Mouse (Mus musculus) liver, embryonic 14.5 days (tissue): ENCODE results near the gene Polh. TPM values are rescaled to one million over a fixed set of nuclear protein-coding genes. Genes with fewer than 3 reads are reported as not detected.

Experiments
- ATAC-seq: fragments of 200-750 bp; cut with Nextera tagmentation; 2 replicates; pipeline ENCODE4 v1.8.0; 2017; ENCODE audit warnings: moderate number of reproducible peaks, mild to moderate bottlenecking, moderate library complexity; ENCODE audit not compliant: insufficient read depth
- DNase-seq, 3 experiments: peaks; one replicate each; pipeline ENCODE4 v3.0.0-alpha.2; 2012 to 2013; ENCODE audit warnings: low read depth in 3 of 3, low spot score in 3 of 3
- H3K27ac ChIP-seq: fragments of 300-500 bp; sonication (generic); 2 replicates; pipeline ENCODE4 v1.5.1; 2014; ENCODE audit warnings: moderate library complexity, mild to moderate bottlenecking, control low read depth, inconsistent platforms
- H3K27me3 ChIP-seq: fragments of 300-500 bp; sonication (generic); 2 replicates; pipeline ENCODE4 v1.6.1; 2014; ENCODE audit warnings: mild to moderate bottlenecking, low read length, moderate library complexity; ENCODE audit not compliant: control insufficient read depth, insufficient read depth
- H3K36me3 ChIP-seq: fragments of 300-500 bp; sonication (generic); replicated peaks from 2 replicates; pipeline ENCODE4 v1.6.1; 2014; ENCODE audit warnings: low read depth; ENCODE audit not compliant: control insufficient read depth, insufficient read depth
- H3K4me1 ChIP-seq, 2 experiments: fragments of 200-500 bp in 1 of 2; fragments of 300-500 bp in 1 of 2; sonication (generic) in 1 of 2; replicated peaks; 2 replicates each; pipeline ENCODE4 v1.6.1; 2012 to 2014; ENCODE audit warnings: antibody characterized with exemption in 1 of 2, inconsistent platforms in 1 of 2, low read length in 1 of 2; ENCODE audit not compliant: control insufficient read depth in 2 of 2, insufficient read depth in 2 of 2
- H3K4me2 ChIP-seq: fragments of 300-500 bp; sonication (generic); 2 replicates; pipeline ENCODE4 v1.6.1; 2014; ENCODE audit warnings: low read depth, mild to moderate bottlenecking, control low read depth, moderate library complexity
- H3K4me3 ChIP-seq, 2 experiments: fragments of 200-500 bp in 1 of 2; fragments of 300-500 bp in 1 of 2; sonication (generic) in 1 of 2; 2 replicates each; pipeline ENCODE4 v1.5.1; 2012 to 2014; ENCODE audit warnings: low read depth in 2 of 2, low read length in 2 of 2, mild to moderate bottlenecking in 2 of 2, control low read depth in 1 of 2, inconsistent platforms in 1 of 2, moderate library complexity in 1 of 2; ENCODE audit not compliant: insufficient read depth in 1 of 2
- H3K9ac ChIP-seq: fragments of 300-500 bp; sonication (generic); replicated peaks from 2 replicates; pipeline ENCODE4 v1.6.1; 2014; ENCODE audit warnings: mild to moderate bottlenecking, control low read depth, moderate library complexity
- H3K9me3 ChIP-seq: fragments of 300-500 bp; sonication (generic); 2 replicates; pipeline ENCODE4 v1.6.1; 2016; ENCODE audit warnings: low read length, mixed read lengths; ENCODE audit not compliant: control insufficient read depth
- CTCF ChIP-seq: IDR thresholded peaks from 2 replicates; pipeline ENCODE4 v1.5.1; 2016; ENCODE audit warnings: antibody characterized with exemption, low read depth, control low read depth
- EP300 ChIP-seq: IDR thresholded peaks from 2 replicates; pipeline ENCODE4 v1.6.1; 2016; ENCODE audit warnings: antibody characterized with exemption, low read depth
- WGBS: fragments of 180-500 bp; shearing (Covaris S2); extraction: QIAGEN DNeasy Blood & Tissue Kit; methylation state at CpG from one replicate; pipeline ENCODE4 v1.1.7; 2014; ENCODE audit not compliant: insufficient replicate concordance; 5-methylcytosine and 5-hydroxymethylcytosine counted together
- polyA plus RNA-seq, 2 experiments: library from polyadenylated mRNA; depleted of rRNA in 1 of 2; stranded (reverse) in 1 of 2; unstranded in 1 of 2; fragments of >200 nt; fragmentation: Nextera tagmentation in 1 of 2; extraction: Ambion mirVana in 1 of 2; gene quantifications; 2 replicates each; pipeline versions ENCODE4 v1.2.1 to v1.2.3; 2012 to 2014

Gene Polh
- polyA plus RNA-seq, 2 experiments = 7.8 to 9.7 TPM

- Histone ChIP-seq H3K9ac (no peak overlapping the region), H3K9me3 (no peaks in the 10 kb centered on the region), H3K4me3 (no peak overlapping the region), H3K4me1 (0 out of 4 replicates have a peak, but pooled peaks cover 0 to 4% of the 10 kb centered on the region in 2 experiments), H3K4me2 (no peak overlapping the region), H3K27me3 (no peaks in the 10 kb centered on the region), H3K36me3 (peaks cover 5% of the 10 kb centered on the region), H3K27ac (no peak overlapping the region)
- ATAC-seq (no peak), DNase-seq (no peak)
- TF ChIP-seq CTCF (peak; percentile 95), EP300 (no peak)
- 16% methylated on average over 12 of the region's 12 CpGs for WGBS
Observed at GRCm38 (mm10) chr17:46132058-46132718, 70.3 kb downstream of the Polh start.

GRCm38 (mm10) chr17:46129741-46130498 lies 72.5 kb downstream of the Polh start:
- no peak for TF ChIP-seq CTCF
- TF ChIP-seq EP300 = no peak
- Histone ChIP-seq H3K36me3 (peaks cover 12% of the 10 kb centered on the region), H3K4me1 (0 out of 4 replicates have a peak, but pooled peaks cover 0 to 4% of the 10 kb centered on the region in 2 experiments), H3K27ac (no peak overlapping the region), H3K27me3 (no peaks in the 10 kb centered on the region), H3K4me2 (no peak overlapping the region), H3K4me3 (no peak overlapping the region), H3K9me3 (no peaks in the 10 kb centered on the region), H3K9ac (no peak overlapping the region)
- WGBS = 67% methylated on average over 13 of the region's 13 CpGs
- no peak for ATAC-seq
- no peak for DNase-seq

- H3K4me2 ChIP-seq = no peak overlapping the region
- ATAC-seq = no peak
- WGBS = 76% methylated on average over 6 of the region's 6 CpGs
- no peak overlapping the region for H3K27ac ChIP-seq
- H3K4me1 ChIP-seq = 0 out of 4 replicates have a peak, but pooled peaks cover 0 to 4% of the 10 kb centered on the region in 2 experiments
- no peaks in the 10 kb centered on the region for H3K9me3 ChIP-seq
- peaks cover 17% of the 10 kb centered on the region for H3K36me3 ChIP-seq
- DNase-seq = no peak
- no peak for TF ChIP-seq CTCF
- TF ChIP-seq EP300 = no peak
- H3K27me3 ChIP-seq = no peaks in the 10 kb centered on the region
- no peak overlapping the region for H3K9ac ChIP-seq
- H3K4me3 ChIP-seq = no peak overlapping the region
Observed at GRCm38 (mm10) chr17:46127814-46128493, 74.5 kb downstream of the Polh start.

GRCm38 (mm10) chr17:46126608-46127007 lies 75.8 kb downstream of the Polh start:
- Histone ChIP-seq H3K36me3 (peaks cover 20% of the 10 kb centered on the region), H3K4me2 (no peak overlapping the region), H3K27ac (no peak overlapping the region), H3K9ac (no peak overlapping the region), H3K9me3 (no peaks in the 10 kb centered on the region), H3K27me3 (no peaks in the 10 kb centered on the region), H3K4me1 (no peaks in the 10 kb centered on the region), H3K4me3 (no peak overlapping the region)
- DNase-seq = no peak
- no peak for ATAC-seq
- TF ChIP-seq EP300 = no peak
- TF ChIP-seq CTCF = no peak
- 74% methylated on average over 6 of the region's 6 CpGs for WGBS
